ENCODE assay signal across 8 mouse cellular contexts in genomic region chr6:91076249-91076648, GRCm38 (mm10). TPM values are rescaled to one million over a fixed set of nuclear protein-coding genes. Genes with fewer than 3 reads are reported as not detected.
A peak's percentile ranks its signal among the peaks of the same experiment; 100 is the strongest.
DNase-seq lines count a peak whose midpoint lies in the region; TF ChIP-seq lines count a peak whose summit lies in the region.

No protein-coding gene starts in this region.

- H3K36me3 ChIP-seq in heart, embryonic 10.5 days, result peaks cover 17% of the 10 kb centered on the region
- peaks cover 72% of the 10 kb centered on the region for H3K36me3 ChIP-seq in thymus, adult 2 months (ENCODE audit: control insufficient read depth, insufficient read depth, low read length)

- H3K9me3 ChIP-seq in heart, embryonic 10.5 days, result 0 out of 2 replicates have a peak, but pooled peaks cover 3% of the 10 kb centered on the region

- intact Hi-C loops in left cerebral cortex, adult 2 months (cut with DNase I), result no loop called here

- TF ChIP-seq POLR2A in thymus, adult 2 months (IDR thresholded peaks at IDR 0.05; ENCODE audit: control insufficient read depth, extremely low read depth, insufficient read depth, low read length, poor library complexity), result no peak

- H3K27me3 ChIP-seq in heart, embryonic 10.5 days (ENCODE audit: insufficient read depth, poor library complexity, severe bottlenecking), result 0 out of 2 replicates have a peak, but pooled peaks cover 2% of the 10 kb centered on the region
- H3K27me3 ChIP-seq in thymus, adult 2 months (ENCODE audit: control insufficient read depth, insufficient read depth, low read length), result no peaks in the 10 kb centered on the region

- WGBS in heart, embryonic 10.5 days, result 47% methylated on average over 9 of the region's 9 CpGs
- WGBS in thymus, adult 2 months, result 94% methylated on average over 9 of the region's 9 CpGs

- H3K4me1 ChIP-seq in heart, embryonic 10.5 days, result peaks cover 26% of the 10 kb centered on the region
- no peaks in the 10 kb centered on the region for H3K4me1 ChIP-seq in thymus, adult 2 months (replicated peaks; ENCODE audit: control insufficient read depth, insufficient read depth, low read length)

- peak; percentile 11 for DNase-seq in testis, postnatal 14 days (ENCODE audit: low spot score)
- no peak for DNase-seq in testis, postnatal 10 days (ENCODE audit: low spot score)
- DNase-seq in cerebellum, postnatal 14 days, result peak; percentile 68 to 73
- peak; percentile 86 for DNase-seq in heart, embryonic 10.5 days (ENCODE audit: low spot score)
- peak; percentile 77 to 80 for DNase-seq in left cerebral cortex, adult 2 months (ENCODE audit: extremely low spot score in 1 of 2, low spot score in 2 of 2)
- peak; percentile 61 for DNase-seq in right cerebral cortex, postnatal 4 days
- no peak for DNase-seq in thymus, adult 2 months
- DNase-seq in B cell, adult 2 months, result no peak

- H3K27ac ChIP-seq in heart, embryonic 10.5 days, result peak overlapping the region; percentile 79
- peak overlapping the region; percentile 71 for H3K27ac ChIP-seq in left cerebral cortex, adult 2 months
- no peak overlapping the region for H3K27ac ChIP-seq in thymus, adult 2 months (ENCODE audit: control insufficient read depth, insufficient read depth, low read length)

- TF ChIP-seq CTCF in left cerebral cortex, adult 2 months (IDR thresholded peaks at IDR 0.05), result no peak
- no peak for TF ChIP-seq CTCF in thymus, adult 2 months (IDR thresholded peaks at IDR 0.05; ENCODE audit: borderline replicate concordance, control insufficient read depth, extremely low read depth, insufficient read depth, low read length, poor library complexity)

- no peak overlapping the region; the same call in 1 of the 2 replicates for H3K4me3 ChIP-seq in heart, embryonic 10.5 days
- no peak overlapping the region for H3K4me3 ChIP-seq in left cerebral cortex, adult 2 months
- no peak overlapping the region for H3K4me3 ChIP-seq in thymus, adult 2 months (ENCODE audit: control insufficient read depth, insufficient read depth, low read length)

RNA-seq across cellular contexts. Expression of gene Nup210, which starts 40.4 kb away (rescaled TPM):
- 10.7 and 11.6 TPM in 2 replicates for polyA plus RNA-seq in heart, embryonic 10.5 days (2016; fragmentation: Nextera tagmentation; extraction: Ambion mirVana)
- total RNA-seq in left cerebral cortex, adult 2 months (2021), result 10 to 100 TPM; 23.5 to 24.5 TPM
- polyA plus RNA-seq in thymus, adult 2 months (2012; rRNA removed), result 219 and 378 TPM in 2 replicates

Comparison
In these comparisons a context has a peak if more than half of its experiments do, and no peak if none do; other contexts are left out.
1. DNase-seq: peak in testis, postnatal 14 days (single experiment), cerebellum, postnatal 14 days (2 of 2), heart, embryonic 10.5 days (single experiment), left cerebral cortex, adult 2 months (2 of 2) and right cerebral cortex, postnatal 4 days (single experiment); none in testis, postnatal 10 days (single experiment), thymus, adult 2 months (single experiment) and B cell, adult 2 months (0 of 2).
2. RNA of gene Nup210, which starts 40.4 kb away (polyA plus RNA-seq): 219 to 378 TPM in thymus, adult 2 months; 10.7 to 11.6 TPM in heart, embryonic 10.5 days; every median in the first group is over 10 times any median in the second.